Mouse (Mus musculus) heart, postnatal 0 days (tissue): ENCODE data around the gene Fhad1.

ENCODE experiments used
- CTCF ChIP-seq: IDR thresholded peaks from 2 replicates; pipeline ENCODE4 v1.5.1; 2016; ENCODE audit warnings: antibody characterized with exemption, control low read depth, low read depth
- EP300 ChIP-seq: IDR thresholded peaks from 2 replicates; pipeline ENCODE4 v1.6.1; 2016; ENCODE audit warnings: antibody characterized with exemption, low read depth

- TF ChIP-seq EP300 (no peak), CTCF (no peak)
Measured at GRCm38 (mm10) chr4:141874111-141874600, 140.7 kb downstream of the Fhad1 start.
